Mouse (Mus musculus): ENCODE results near the gene Atraid. TPM values are rescaled to one million over a fixed set of nuclear protein-coding genes. Genes with fewer than 3 reads are reported as not detected.

Gene Atraid
- polyA plus RNA-seq, 1 experiment from 2014 or later, result 147 TPM

GRCm38 (mm10) chr5:31086606-31087005 is 38.5 kb downstream of the Atraid start:
- no peak for ATAC-seq (ENCODE audit: low FRiP score, low read depth)
- H3K36me3 ChIP-seq, result no peaks in the 10 kb centered on the region
- no peak overlapping the region for H3K4me3 ChIP-seq
- no peak overlapping the region for H3K9ac ChIP-seq
- peaks cover 74% of the 10 kb centered on the region for H3K27me3 ChIP-seq
- H3K9me3 ChIP-seq, result no peaks in the 10 kb centered on the region
- H3K4me2 ChIP-seq (replicated peaks), result no peak overlapping the region
- peaks cover 8% of the 10 kb centered on the region for H3K4me1 ChIP-seq
- no peak overlapping the region for H3K27ac ChIP-seq
- 35% methylated on average over 7 of the region's 7 CpGs for WGBS

GRCm38 (mm10) chr5:31087131-31087530 is 39.0 kb downstream of the Atraid start:
- Histone ChIP-seq H3K27ac (no peak overlapping the region), H3K9ac (no peak overlapping the region), H3K4me3 (no peak overlapping the region), H3K27me3 (peaks cover 78% of the 10 kb centered on the region), H3K4me1 (peaks cover 9% of the 10 kb centered on the region), H3K4me2 (replicated peaks) (no peak overlapping the region), H3K36me3 (no peaks in the 10 kb centered on the region), H3K9me3 (no peaks in the 10 kb centered on the region)
- ATAC-seq (ENCODE audit: low FRiP score, low read depth), result no peak
- 78% methylated on average over 2 of the region's 2 CpGs for WGBS

GRCm38 (mm10) chr5:31092231-31092975 is 44.3 kb downstream of the Atraid start:
- H3K4me2 ChIP-seq (replicated peaks), result peak overlapping the region; percentile 79
- peak overlapping the region; percentile 63 for H3K9ac ChIP-seq
- H3K4me1 ChIP-seq, result peaks cover 34% of the 10 kb centered on the region
- H3K4me3 ChIP-seq, result peak overlapping the region; percentile 48
- H3K9me3 ChIP-seq, result no peaks in the 10 kb centered on the region
- H3K27ac ChIP-seq, result no peak overlapping the region
- peaks cover 100% of the 10 kb centered on the region for H3K27me3 ChIP-seq
- no peak for ATAC-seq (ENCODE audit: low FRiP score, low read depth)
- H3K36me3 ChIP-seq, result no peaks in the 10 kb centered on the region
- 1% methylated on average over 44 of the region's 53 CpGs for WGBS

- Histone ChIP-seq H3K4me2 (replicated peaks) (peak overlapping the region; percentile 79), H3K27ac (no peak overlapping the region), H3K27me3 (peaks cover 100% of the 10 kb centered on the region), H3K36me3 (no peaks in the 10 kb centered on the region), H3K9ac (peak overlapping the region; percentile 63), H3K4me1 (peaks cover 34% of the 10 kb centered on the region), H3K9me3 (no peaks in the 10 kb centered on the region), H3K4me3 (peak overlapping the region; percentile 48)
- peak; percentile 43; the same call in 1 of the 2 replicates for ATAC-seq (ENCODE audit: low FRiP score, low read depth)
- WGBS, result under 1% methylated on average over 52 of the region's 54 CpGs
Observed at GRCm38 (mm10) chr5:31093151-31094041, 45.3 kb downstream of the Atraid start.

GRCm38 (mm10) chr5:31094100-31094798 is 46.1 kb downstream of the Atraid start:
- H3K4me1 ChIP-seq, result peaks cover 34% of the 10 kb centered on the region
- H3K4me2 ChIP-seq (replicated peaks), result peak overlapping the region; percentile 79
- no peak overlapping the region for H3K9ac ChIP-seq
- WGBS, result 3% methylated on average over 29 of the region's 29 CpGs
- H3K36me3 ChIP-seq, result no peaks in the 10 kb centered on the region
- no peaks in the 10 kb centered on the region for H3K9me3 ChIP-seq
- no peak overlapping the region for H3K27ac ChIP-seq
- peak overlapping the region; percentile 23 for H3K4me3 ChIP-seq
- no peak for ATAC-seq (ENCODE audit: low FRiP score, low read depth)
- peaks cover 100% of the 10 kb centered on the region for H3K27me3 ChIP-seq

- 0 out of 2 replicates have a peak overlapping the region, but pooled peaks have one; percentile 13 for H3K9ac ChIP-seq
- under 1% methylated on average over 59 of the region's 59 CpGs for WGBS
- no peak for ATAC-seq (ENCODE audit: low FRiP score, low read depth)
Observed at GRCm38 (mm10) chr5:31094799-31095691, 46.9 kb downstream of the Atraid start.

GRCm38 (mm10) chr5:31095711-31096480 is 47.8 kb downstream of the Atraid start:
- peak overlapping the region; percentile 79 for H3K4me2 ChIP-seq (replicated peaks)
- WGBS, result 25% methylated on average over 11 of the region's 11 CpGs
- no peak overlapping the region for H3K9ac ChIP-seq
- H3K27me3 ChIP-seq, result peaks cover 90% of the 10 kb centered on the region
- no peaks in the 10 kb centered on the region for H3K9me3 ChIP-seq
- H3K4me3 ChIP-seq, result peak overlapping the region; percentile 23
- peaks cover 34% of the 10 kb centered on the region for H3K4me1 ChIP-seq
- no peak overlapping the region for H3K27ac ChIP-seq
- ATAC-seq (ENCODE audit: low FRiP score, low read depth), result no peak
- H3K36me3 ChIP-seq, result no peaks in the 10 kb centered on the region

More at GRCm38 (mm10) chr5:31094799-31095691, 46.9 kb downstream of the Atraid start:
- peaks cover 34% of the 10 kb centered on the region for H3K4me1 ChIP-seq
- H3K9me3 ChIP-seq, result no peaks in the 10 kb centered on the region
- peak overlapping the region; percentile 23 for H3K4me3 ChIP-seq
- H3K4me2 ChIP-seq (replicated peaks), result peak overlapping the region; percentile 79
- peaks cover 96% of the 10 kb centered on the region for H3K27me3 ChIP-seq
- H3K36me3 ChIP-seq, result no peaks in the 10 kb centered on the region
- no peak overlapping the region for H3K27ac ChIP-seq

Other genes starting within 250 kb of the Atraid start
- gene Mapre3, start 233.7 kb upstream of the Atraid start, polyA plus RNA-seq (2015; fragmentation: Nextera tagmentation; extraction: Ambion mirVana), result 30.7 and 33.0 TPM in 2 replicates
- gene Tmem214, start 180.3 kb upstream of the Atraid start, polyA plus RNA-seq (2015; fragmentation: Nextera tagmentation; extraction: Ambion mirVana), result 93.3 and 95.2 TPM in 2 replicates
- gene Agbl5, start 159.6 kb upstream of the Atraid start, polyA plus RNA-seq (2015; fragmentation: Nextera tagmentation; extraction: Ambion mirVana), result 32.5 and 34.0 TPM in 2 replicates
- 408 and 424 TPM in 2 replicates for gene Ost4, start 140.5 kb upstream of the Atraid start, polyA plus RNA-seq (2015; fragmentation: Nextera tagmentation; extraction: Ambion mirVana)
- gene Emilin1, start 134.9 kb upstream of the Atraid start, polyA plus RNA-seq (2015; fragmentation: Nextera tagmentation; extraction: Ambion mirVana), result 279 and 281 TPM in 2 replicates
- 20.0 and 22.6 TPM in 2 replicates for gene Khk, start 126.9 kb upstream of the Atraid start, polyA plus RNA-seq (2015; fragmentation: Nextera tagmentation; extraction: Ambion mirVana)
- gene Cgref1, start 102.7 kb upstream of the Atraid start, polyA plus RNA-seq (2015; fragmentation: Nextera tagmentation; extraction: Ambion mirVana), result 7.6 and 8.7 TPM in 2 replicates
- 136 and 142 TPM in 2 replicates for gene Preb, start 88.0 kb upstream of the Atraid start, polyA plus RNA-seq (2015; fragmentation: Nextera tagmentation; extraction: Ambion mirVana)
- gene Tcf23, start 79.7 kb upstream of the Atraid start, polyA plus RNA-seq (2015; fragmentation: Nextera tagmentation; extraction: Ambion mirVana), result not detected in 2 replicates
- gene Slc5a6, start 612 bp downstream of the Atraid start, polyA plus RNA-seq (2015; fragmentation: Nextera tagmentation; extraction: Ambion mirVana), result 13.4 and 14.1 TPM in 2 replicates
- 30.0 and 33.7 TPM in 2 replicates for gene Cad, start 6.5 kb downstream of the Atraid start, polyA plus RNA-seq (2015; fragmentation: Nextera tagmentation; extraction: Ambion mirVana)
- not detected in 2 replicates for gene Dnajc5g, start 58.0 kb downstream of the Atraid start, polyA plus RNA-seq (2015; fragmentation: Nextera tagmentation; extraction: Ambion mirVana)
- 0.38 and 0.57 TPM in 2 replicates for gene Slc30a3, start 59.9 kb downstream of the Atraid start, polyA plus RNA-seq (2015; fragmentation: Nextera tagmentation; extraction: Ambion mirVana)
- 7.2 and 8.1 TPM in 2 replicates for gene Trim54, start 68.4 kb downstream of the Atraid start, polyA plus RNA-seq (2015; fragmentation: Nextera tagmentation; extraction: Ambion mirVana)
- gene Ucn, start 90.5 kb downstream of the Atraid start, polyA plus RNA-seq (2015; fragmentation: Nextera tagmentation; extraction: Ambion mirVana), result not detected in 2 replicates
- gene Mpv17, start 105.9 kb downstream of the Atraid start, polyA plus RNA-seq (2015; fragmentation: Nextera tagmentation; extraction: Ambion mirVana), result 68.7 and 69.4 TPM in 2 replicates
- gene Gm29609, start 131.6 kb downstream of the Atraid start, polyA plus RNA-seq (2015; fragmentation: Nextera tagmentation; extraction: Ambion mirVana), result 0.99 and 1.8 TPM in 2 replicates
- 84.8 and 92.4 TPM in 2 replicates for gene Gtf3c2, start 131.8 kb downstream of the Atraid start, polyA plus RNA-seq (2015; fragmentation: Nextera tagmentation; extraction: Ambion mirVana)
- gene Snx17, start 144.9 kb downstream of the Atraid start, polyA plus RNA-seq (2015; fragmentation: Nextera tagmentation; extraction: Ambion mirVana), result 161 and 165 TPM in 2 replicates
- 72.6 and 76.3 TPM in 2 replicates for gene Eif2b4, start 145.1 kb downstream of the Atraid start, polyA plus RNA-seq (2015; fragmentation: Nextera tagmentation; extraction: Ambion mirVana)
- 10.9 and 11.0 TPM in 2 replicates for gene Zfp513, start 154.0 kb downstream of the Atraid start, polyA plus RNA-seq (2015; fragmentation: Nextera tagmentation; extraction: Ambion mirVana)
- 131 and 133 TPM in 2 replicates for gene Ppm1g, start 172.4 kb downstream of the Atraid start, polyA plus RNA-seq (2015; fragmentation: Nextera tagmentation; extraction: Ambion mirVana)
- 165 and 166 TPM in 2 replicates for gene Nrbp1, start 192.6 kb downstream of the Atraid start, polyA plus RNA-seq (2015; fragmentation: Nextera tagmentation; extraction: Ambion mirVana)
- 0.38 and 0.48 TPM in 2 replicates for gene Gm9970, start 192.9 kb downstream of the Atraid start, polyA plus RNA-seq (2015; fragmentation: Nextera tagmentation; extraction: Ambion mirVana)
- 16.1 and 21.3 TPM in 2 replicates for gene Krtcap3, start 203.4 kb downstream of the Atraid start, polyA plus RNA-seq (2015; fragmentation: Nextera tagmentation; extraction: Ambion mirVana)
- gene Ift172, start 242.8 kb downstream of the Atraid start, polyA plus RNA-seq (2015; fragmentation: Nextera tagmentation; extraction: Ambion mirVana), result 37.8 and 45.0 TPM in 2 replicates
- gene Fndc4, start 247.8 kb downstream of the Atraid start, polyA plus RNA-seq (2015; fragmentation: Nextera tagmentation; extraction: Ambion mirVana), result 83.5 and 84.4 TPM in 2 replicates
- 0.14 and 0.28 TPM in 2 replicates for gene Gckr, start 249.1 kb downstream of the Atraid start, polyA plus RNA-seq (2015; fragmentation: Nextera tagmentation; extraction: Ambion mirVana)